Mouse (Mus musculus): ENCODE measurements at regions not wholly inside any gene's neighbourhood (a gene's known extent, or its start where the extent isn't known, plus 50 kb on each side); places are given as distances from the start of the nearest gene placed in this dataset.

GRCm38 (mm10) chr1:95454246-95454645 lies 140.8 kb downstream of the Fam174a start:
- TF ChIP-seq CTCF (IDR thresholded peaks at IDR 0.05; ENCODE audit: extremely low read depth, insufficient read depth, insufficient read length, insufficient replicate concordance) (no peak), POLR2A (IDR thresholded peaks at IDR 0.05; ENCODE audit: low read depth, low read length) (no peak)
